ENCODE assay signal across 15 mouse cellular contexts in genomic region chr11:67648651-67649407, GRCm38 (mm10). TPM values are rescaled to one million over a fixed set of nuclear protein-coding genes. Genes with fewer than 3 reads are reported as not detected.
A peak's percentile ranks its signal among the peaks of the same experiment; 100 is the strongest.
DNase-seq lines count a peak whose midpoint lies in the region; ATAC-seq lines count a peak whose summit lies in the region.
"Had no signal": no experiment of that assay in that cellular context is flagged by ENCODE, and none has a peak within 500 bp of the region (broad histone marks: within the 10 kb centered on the region; RNA-seq: fewer than 3 reads in every experiment).

No protein-coding gene starts in this region.

- peaks cover 6% of the 10 kb centered on the region for H3K4me1 ChIP-seq in midbrain, embryonic 11.5 days (ENCODE audit: control insufficient read depth, insufficient read depth, low read length)
- peaks cover 13% of the 10 kb centered on the region; the same call in 1 of the 2 replicates for H3K4me1 ChIP-seq in midbrain, embryonic 16.5 days (ENCODE audit: control insufficient read depth, insufficient read depth, low read length)
- peaks cover 15% of the 10 kb centered on the region for H3K4me1 ChIP-seq in hindbrain, embryonic 13.5 days (replicated peaks)

- DNase-seq in heart, adult 9 months (ENCODE audit: low spot score in 2 of 2): peak; percentile 23 to 24
- DNase-seq in heart, adult 8-10 months (ENCODE audit: low spot score): no peak
- DNase-seq in NIH3T3 (ENCODE audit: low read depth): peak; percentile 84
- peak; percentile 69 for DNase-seq in cerebellum, adult 9-10 months
- peak; percentile 47 to 64 for DNase-seq in layer of hippocampus, postnatal 14 days (ENCODE audit: low spot score in 2 of 2)
- no peak for DNase-seq in midbrain, embryonic 11.5 days (ENCODE audit: low spot score, missing footprints)
- DNase-seq: adrenal gland, adult 2 months; gastrocnemius, postnatal 10 days had no signal

- no peak overlapping the region for H3K4me3 ChIP-seq in midbrain, embryonic 11.5 days (ENCODE audit: low read depth, low read length)
- H3K4me3 ChIP-seq in midbrain, embryonic 16.5 days (ENCODE audit: low read depth, low read length): no peak overlapping the region
- no peak overlapping the region for H3K4me3 ChIP-seq in hindbrain, embryonic 13.5 days
- H3K4me3 ChIP-seq: embryonic facial prominence, embryonic 12.5 days; limb, embryonic 12.5 days had no signal

- ATAC-seq in midbrain, embryonic 11.5 days (ENCODE audit: low FRiP score): no peak
- ATAC-seq in midbrain, embryonic 16.5 days: no peak
- ATAC-seq in hindbrain, embryonic 13.5 days (ENCODE audit: low FRiP score): no peak
- ATAC-seq: inflammation-experienced regulatory T-cells, adult 6 months had no signal

- H3K9ac ChIP-seq in midbrain, embryonic 11.5 days (ENCODE audit: low read length): no peak overlapping the region
- H3K9ac ChIP-seq in midbrain, embryonic 16.5 days (ENCODE audit: low read depth, low read length): no peak overlapping the region
- H3K9ac ChIP-seq in hindbrain, embryonic 13.5 days: no peak overlapping the region
- H3K9ac ChIP-seq: embryonic facial prominence, embryonic 12.5 days; limb, embryonic 12.5 days had no signal

- H3K36me3 ChIP-seq in midbrain, embryonic 11.5 days (ENCODE audit: control insufficient read depth, insufficient read depth, low read length): no peaks in the 10 kb centered on the region
- H3K36me3 ChIP-seq in midbrain, embryonic 16.5 days (ENCODE audit: control insufficient read depth, insufficient read depth, low read length): no peaks in the 10 kb centered on the region
- H3K36me3 ChIP-seq in hindbrain, embryonic 13.5 days: no peaks in the 10 kb centered on the region
- H3K36me3 ChIP-seq: embryonic facial prominence, embryonic 12.5 days; limb, embryonic 12.5 days had no signal

- H3K9me3 ChIP-seq in midbrain, embryonic 11.5 days (ENCODE audit: control insufficient read depth, low read length): no peaks in the 10 kb centered on the region
- no peaks in the 10 kb centered on the region for H3K9me3 ChIP-seq in midbrain, embryonic 16.5 days (replicated peaks; ENCODE audit: control insufficient read depth, low read length, poor library complexity, severe bottlenecking)
- H3K9me3 ChIP-seq in hindbrain, embryonic 13.5 days: no peaks in the 10 kb centered on the region
- H3K9me3 ChIP-seq: embryonic facial prominence, embryonic 12.5 days; limb, embryonic 12.5 days had no signal

- H3K4me2 ChIP-seq in midbrain, embryonic 11.5 days: no peak overlapping the region
- H3K4me2 ChIP-seq in midbrain, embryonic 16.5 days (ENCODE audit: low read length): no peak overlapping the region
- H3K4me2 ChIP-seq in hindbrain, embryonic 13.5 days: no peak overlapping the region
- H3K4me2 ChIP-seq: embryonic facial prominence, embryonic 12.5 days; limb, embryonic 12.5 days had no signal

- H3K27me3 ChIP-seq in midbrain, embryonic 11.5 days (ENCODE audit: control insufficient read depth, insufficient read depth, low read length): no peaks in the 10 kb centered on the region
- no peaks in the 10 kb centered on the region for H3K27me3 ChIP-seq in midbrain, embryonic 16.5 days (ENCODE audit: control insufficient read depth, insufficient read depth, low read depth, low read length)
- 0 out of 2 replicates have a peak, but pooled peaks cover 6% of the 10 kb centered on the region for H3K27me3 ChIP-seq in hindbrain, embryonic 13.5 days
- H3K27me3 ChIP-seq: embryonic facial prominence, embryonic 12.5 days had no signal

- no peak overlapping the region for H3K27ac ChIP-seq in midbrain, embryonic 11.5 days (ENCODE audit: low read depth, low read length)
- H3K27ac ChIP-seq in midbrain, embryonic 16.5 days (ENCODE audit: low read length): no peak overlapping the region
- no peak overlapping the region for H3K27ac ChIP-seq in hindbrain, embryonic 13.5 days
- H3K27ac ChIP-seq: embryonic facial prominence, embryonic 12.5 days; limb, embryonic 12.5 days; macrophage had no signal

- 82% methylated on average over 11 of the region's 11 CpGs for WGBS in midbrain, embryonic 11.5 days
- WGBS in midbrain, embryonic 16.5 days: 72% methylated on average over 11 of the region's 11 CpGs
- whole genome bisulfite sequencing in hindbrain, embryonic 13.5 days: 78% methylated on average over 11 of the region's 11 CpGs

RNA-seq across cellular contexts. Expression of gene Rcvrn, which starts 46.3 kb away (rescaled TPM):
- not detected for total RNA-seq in heart, adult 8-10 months (2022)
- total RNA-seq in layer of hippocampus, postnatal 14 days (2021): 1 to 10 TPM; 1.7 to 2.4 TPM
- polyA plus RNA-seq in midbrain, embryonic 11.5 days (2014; fragmentation: Nextera tagmentation; extraction: Ambion mirVana): not detected in 2 replicates
- not detected in 2 replicates for polyA plus RNA-seq in midbrain, embryonic 16.5 days (2015; fragmentation: Nextera tagmentation; extraction: Ambion mirVana)
- not detected in 2 replicates for polyA plus RNA-seq in hindbrain, embryonic 13.5 days (2015; fragmentation: Nextera tagmentation; extraction: Ambion mirVana)
- total RNA-seq: gastrocnemius, postnatal 10 days had no signal
- polyA plus RNA-seq: adrenal gland, adult 2 months; embryonic facial prominence, embryonic 12.5 days; inflammation-experienced regulatory T-cells, adult 6 months; limb, embryonic 12.5 days; macrophage; neural tube, embryonic 11.5 days had no signal

Comparison
In these comparisons a context has a peak if more than half of its experiments do, and no peak if none do; other contexts are left out.
1. DNase-seq: peak in heart, adult 9 months (2 of 2), NIH3T3 (single experiment), cerebellum, adult 9-10 months (single experiment) and layer of hippocampus, postnatal 14 days (2 of 2); none in heart, adult 8-10 months (single experiment) and midbrain, embryonic 11.5 days (single experiment).